Mouse (Mus musculus): ENCODE results near the gene Gm10842. TPM values are rescaled to one million over a fixed set of nuclear protein-coding genes. Genes with fewer than 3 reads are reported as not detected.
A peak's percentile ranks its signal among the peaks of the same experiment; 100 is the strongest.

The Gm10842 gene
- polyA plus RNA-seq, 1 experiment from 2014 or later: not detected

GRCm38 (mm10) chr11:105181126-105181637 lies 34.5 kb downstream of the Gm10842 start:
- H3K36me3 ChIP-seq (ENCODE audit: control insufficient read depth, insufficient read depth, low read length): peaks cover 7% of the 10 kb centered on the region; the same call in 1 of the 2 replicates
- WGBS: under 1% methylated on average over 43 of the region's 60 CpGs
- TF ChIP-seq CTCF (IDR thresholded peaks at IDR 0.05; ENCODE audit: low read depth) (no peak), EP300 (optimal IDR thresholded peaks at IDR 0.05) (peak; percentile 38)

GRCm38 (mm10) chr11:105181689-105182460 lies 35.2 kb downstream of the Gm10842 start:
- Histone ChIP-seq H3K4me2 (replicated peaks; ENCODE audit: low read depth) (peak overlapping the region; percentile 85), H3K27me3 (ENCODE audit: control insufficient read depth, insufficient read depth, low read length) (no peaks in the 10 kb centered on the region), H3K4me3 (ENCODE audit: low read depth, low read length) (peak overlapping the region; percentile 96), H3K4me1 (replicated peaks; ENCODE audit: control insufficient read depth, insufficient read depth) (0 out of 2 replicates have a peak, but pooled peaks cover 3% of the 10 kb centered on the region), H3K36me3 (ENCODE audit: control insufficient read depth, insufficient read depth, low read length) (peaks cover 7% of the 10 kb centered on the region; the same call in 1 of the 2 replicates), H3K9me3 (ENCODE audit: control insufficient read depth, low read length) (no peaks in the 10 kb centered on the region), H3K9ac (ENCODE audit: low read length) (peak overlapping the region; percentile 100), H3K27ac (replicated peaks) (peak overlapping the region; percentile 97)
- TF ChIP-seq EP300 (optimal IDR thresholded peaks at IDR 0.05) (no peak), CTCF (IDR thresholded peaks at IDR 0.05; ENCODE audit: low read depth) (no peak)
- ATAC-seq (ENCODE audit: low FRiP score, low TSS enrichment) (peak; percentile 58), DNase-seq (ENCODE audit: low spot score) (peak; percentile 53)
- WGBS: 8% methylated on average over 64 of the region's 89 CpGs

More at GRCm38 (mm10) chr11:105181126-105181637, 34.5 kb downstream of the Gm10842 start:
- no peaks in the 10 kb centered on the region for H3K9me3 ChIP-seq (ENCODE audit: control insufficient read depth, low read length)
- H3K9ac ChIP-seq (ENCODE audit: low read length): peak overlapping the region; percentile 100
- 0 out of 2 replicates have a peak, but pooled peaks cover 3% of the 10 kb centered on the region for H3K4me1 ChIP-seq (replicated peaks; ENCODE audit: control insufficient read depth, insufficient read depth)
- H3K4me2 ChIP-seq (replicated peaks; ENCODE audit: low read depth): peak overlapping the region; percentile 85
- H3K4me3 ChIP-seq (ENCODE audit: low read depth, low read length): peak overlapping the region; percentile 96
- DNase-seq (ENCODE audit: low spot score) (peak; percentile 93), ATAC-seq (ENCODE audit: low FRiP score, low TSS enrichment) (peak; percentile 96)
- no peaks in the 10 kb centered on the region for H3K27me3 ChIP-seq (ENCODE audit: control insufficient read depth, insufficient read depth, low read length)
- H3K27ac ChIP-seq (replicated peaks): peak overlapping the region; percentile 97

- peak overlapping the region; percentile 100 for H3K9ac ChIP-seq (ENCODE audit: low read length)
- no peak for ATAC-seq (ENCODE audit: low FRiP score, low TSS enrichment)
- no peaks in the 10 kb centered on the region for H3K27me3 ChIP-seq (ENCODE audit: control insufficient read depth, insufficient read depth, low read length)
Measured at GRCm38 (mm10) chr11:105182461-105182855, 35.8 kb downstream of the Gm10842 start.

GRCm38 (mm10) chr11:105184678-105185077 lies 38.0 kb downstream of the Gm10842 start:
- no peak for DNase-seq (ENCODE audit: low spot score)
- WGBS: 93% methylated on average over 3 of the region's 3 CpGs
- Histone ChIP-seq H3K36me3 (ENCODE audit: control insufficient read depth, insufficient read depth, low read length) (peaks cover 7% of the 10 kb centered on the region; the same call in 1 of the 2 replicates), H3K4me2 (replicated peaks; ENCODE audit: low read depth) (no peak overlapping the region), H3K27me3 (ENCODE audit: control insufficient read depth, insufficient read depth, low read length) (no peaks in the 10 kb centered on the region), H3K27ac (replicated peaks) (no peak overlapping the region), H3K4me1 (replicated peaks; ENCODE audit: control insufficient read depth, insufficient read depth) (0 out of 2 replicates have a peak, but pooled peaks cover 3% of the 10 kb centered on the region), H3K9ac (ENCODE audit: low read length) (no peak overlapping the region), H3K9me3 (ENCODE audit: control insufficient read depth, low read length) (no peaks in the 10 kb centered on the region), H3K4me3 (ENCODE audit: low read depth, low read length) (no peak overlapping the region)
- no peak for ATAC-seq (ENCODE audit: low FRiP score, low TSS enrichment)
- TF ChIP-seq CTCF (IDR thresholded peaks at IDR 0.05; ENCODE audit: low read depth) (peak; percentile 45), EP300 (optimal IDR thresholded peaks at IDR 0.05) (no peak)

More at GRCm38 (mm10) chr11:105182461-105182855, 35.8 kb downstream of the Gm10842 start:
- H3K27ac ChIP-seq (replicated peaks): peak overlapping the region; percentile 97
- WGBS: 5% methylated on average over 4 of the region's 4 CpGs
- H3K36me3 ChIP-seq (ENCODE audit: control insufficient read depth, insufficient read depth, low read length): peaks cover 7% of the 10 kb centered on the region; the same call in 1 of the 2 replicates
- no peaks in the 10 kb centered on the region for H3K9me3 ChIP-seq (ENCODE audit: control insufficient read depth, low read length)
- peak overlapping the region; percentile 85 for H3K4me2 ChIP-seq (replicated peaks; ENCODE audit: low read depth)
- H3K4me1 ChIP-seq (replicated peaks; ENCODE audit: control insufficient read depth, insufficient read depth): 0 out of 2 replicates have a peak, but pooled peaks cover 3% of the 10 kb centered on the region
- peak overlapping the region; percentile 96 for H3K4me3 ChIP-seq (ENCODE audit: low read depth, low read length)
- no peak for TF ChIP-seq CTCF (IDR thresholded peaks at IDR 0.05; ENCODE audit: low read depth)
- TF ChIP-seq EP300 (optimal IDR thresholded peaks at IDR 0.05): no peak
- DNase-seq (ENCODE audit: low spot score): no peak

- Histone ChIP-seq H3K9ac (ENCODE audit: low read length) (no peak overlapping the region), H3K36me3 (ENCODE audit: control insufficient read depth, insufficient read depth, low read length) (no peaks in the 10 kb centered on the region), H3K4me2 (replicated peaks; ENCODE audit: low read depth) (no peak overlapping the region), H3K4me1 (replicated peaks; ENCODE audit: control insufficient read depth, insufficient read depth) (no peaks in the 10 kb centered on the region), H3K4me3 (ENCODE audit: low read depth, low read length) (no peak overlapping the region), H3K27ac (replicated peaks) (no peak overlapping the region), H3K27me3 (ENCODE audit: control insufficient read depth, insufficient read depth, low read length) (no peaks in the 10 kb centered on the region), H3K9me3 (ENCODE audit: control insufficient read depth, low read length) (no peaks in the 10 kb centered on the region)
- 83% methylated on average over 3 of the region's 3 CpGs for WGBS
- TF ChIP-seq CTCF (IDR thresholded peaks at IDR 0.05; ENCODE audit: low read depth) (no peak), EP300 (optimal IDR thresholded peaks at IDR 0.05) (no peak)
- DNase-seq (ENCODE audit: low spot score): no peak
- no peak for ATAC-seq (ENCODE audit: low FRiP score, low TSS enrichment)
Measured at GRCm38 (mm10) chr11:105192186-105192585, 45.5 kb downstream of the Gm10842 start.

Other genes starting within 250 kb of the Gm10842 start
- gene Efcab3, start 83.3 kb upstream of the Gm10842 start, polyA plus RNA-seq (2015; fragmentation: Nextera tagmentation; extraction: Ambion mirVana): 0.12 TPM in 1 of 2 replicates, not detected in the other
- gene Mettl2, start 20.5 kb upstream of the Gm10842 start, polyA plus RNA-seq (2015; fragmentation: Nextera tagmentation; extraction: Ambion mirVana): 14.9 and 15.0 TPM in 2 replicates
- gene Tlk2, start 31.9 kb downstream of the Gm10842 start, polyA plus RNA-seq (2015; fragmentation: Nextera tagmentation; extraction: Ambion mirVana): 7.4 and 8.4 TPM in 2 replicates
- gene Mrc2, start 145.8 kb downstream of the Gm10842 start, polyA plus RNA-seq (2015; fragmentation: Nextera tagmentation; extraction: Ambion mirVana): 2.9 and 3.7 TPM in 2 replicates

Data from stomach, postnatal 0 days (tissue).